Mouse (Mus musculus) regulatory T cell (primary cell): ENCODE measurements around the gene Rin3.

Source experiments
- in situ Hi-C: fragments of 300-600 bp; cut with MboI, MseI; formaldehyde crosslinking; loops from one replicate; pipeline ENCODE4 v1.15.1; 2025; ENCODE audit warnings: high pct_unique_total_duplicates

The Rin3 gene

DNA sequence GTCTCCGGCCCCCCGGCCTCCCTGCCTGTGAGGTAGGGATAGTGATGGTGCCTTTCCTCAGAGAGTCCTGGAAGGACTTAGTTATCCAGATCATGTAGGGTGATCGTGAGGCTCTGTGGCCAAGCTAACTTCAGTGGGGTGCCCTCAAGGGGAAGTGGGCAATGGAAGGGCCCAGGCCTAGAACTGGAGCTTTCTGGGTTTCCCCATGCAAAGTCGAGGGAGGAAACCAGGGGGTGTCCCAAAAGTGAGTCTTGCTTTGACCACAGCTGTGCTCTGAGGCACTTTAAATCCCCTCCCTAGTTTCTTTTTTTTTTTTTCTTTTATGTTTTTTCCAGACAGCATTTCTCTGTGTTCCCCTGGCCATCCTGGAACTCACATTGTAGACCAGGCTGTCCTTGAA, 47.3 kb downstream of the Rin3 start:
- in situ Hi-C loops: no loop called here

- in situ Hi-C loops: no loop called here
Observed at GRCm38 (mm10) chr12:102330731-102331130, 47.9 kb downstream of the Rin3 start.

GRCm38 (mm10) chr12:102333101-102333500, 50.3 kb downstream of the Rin3 start:
- in situ Hi-C loops: no loop called here

DNA sequence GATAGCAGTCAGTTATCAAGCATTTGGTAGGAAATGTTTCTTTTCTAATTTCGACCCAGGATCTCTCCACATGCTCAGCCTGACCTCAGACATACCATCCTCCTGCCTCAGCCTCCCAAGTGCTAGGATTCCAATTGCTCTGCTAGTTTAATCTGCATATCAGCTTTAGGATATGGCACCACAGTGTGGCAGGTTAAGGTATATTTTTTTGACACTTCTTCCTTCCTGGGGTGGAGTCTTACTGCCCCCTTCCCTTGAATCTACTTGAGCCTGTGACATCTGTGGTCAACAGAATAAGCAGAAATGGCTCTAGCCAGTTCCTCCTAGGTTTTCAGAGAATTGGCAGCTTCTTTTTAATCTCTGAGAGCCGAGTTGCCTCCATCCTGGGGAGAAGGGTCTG, 56.2 kb downstream of the Rin3 start:
- in situ Hi-C loops: no loop called here

DNA sequence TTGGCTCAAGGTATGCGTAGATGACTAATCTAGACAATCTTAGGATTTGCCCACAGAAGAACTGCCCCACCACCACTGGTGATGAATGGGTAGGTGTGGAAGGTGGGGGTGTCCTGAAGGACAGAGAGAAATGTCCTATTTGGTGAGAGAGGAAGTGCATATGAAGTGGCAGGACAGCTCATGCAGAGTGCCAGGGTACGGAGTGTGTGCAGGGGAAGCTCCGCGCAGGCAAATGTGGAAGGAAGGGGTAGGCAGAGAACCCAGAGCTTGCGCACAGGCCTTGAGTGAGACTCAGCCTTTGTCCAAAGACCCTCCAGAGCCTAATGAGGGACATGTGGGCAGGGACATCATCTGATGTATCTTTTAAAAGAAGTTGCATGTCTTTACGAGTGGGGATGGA, 57.6 kb downstream of the Rin3 start:
- in situ Hi-C loops: no loop called here

- in situ Hi-C loops: no loop called here
Observed at GRCm38 (mm10) chr12:102342147-102342546, 59.3 kb downstream of the Rin3 start.

GRCm38 (mm10) chr12:102342602-102343001, 59.8 kb downstream of the Rin3 start:
- in situ Hi-C loops: no loop called here

DNA sequence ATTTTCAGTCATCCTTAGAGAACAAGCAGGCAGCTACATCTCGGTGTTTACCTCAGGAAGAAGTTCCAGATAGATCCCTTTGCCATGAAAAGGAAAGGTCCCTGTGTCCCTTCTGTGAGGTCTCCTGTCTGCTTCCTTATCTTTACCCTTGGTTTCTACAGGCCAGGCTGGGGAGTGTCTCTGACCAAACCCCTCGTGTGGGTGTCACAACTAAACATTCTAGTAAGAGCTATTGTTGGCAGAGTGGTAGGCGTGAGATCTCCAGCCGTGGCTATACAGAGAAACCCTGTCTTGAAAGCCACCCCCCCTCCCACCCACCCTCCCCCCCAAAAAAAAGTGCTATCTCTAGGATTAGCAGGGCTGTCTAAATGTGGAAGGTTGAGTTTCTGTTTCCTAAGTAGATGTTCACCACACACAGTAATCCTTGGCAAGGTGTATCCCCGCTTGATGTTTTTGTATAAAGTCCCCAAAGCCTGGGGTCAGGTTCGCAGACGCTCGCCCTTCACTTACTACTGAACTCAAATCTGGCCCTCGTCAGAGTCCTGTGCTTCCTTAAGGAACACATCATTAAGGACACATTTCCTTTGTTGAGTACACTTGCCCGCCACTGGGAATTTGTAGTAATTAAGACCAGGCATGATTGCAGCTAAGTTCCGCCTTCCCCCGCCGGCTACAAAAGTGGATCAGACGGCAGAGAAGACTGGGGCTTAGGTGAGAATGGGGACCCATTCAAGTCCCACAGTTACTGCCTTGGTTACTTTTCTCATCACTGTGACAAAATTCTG, 62.4 kb downstream of the Rin3 start:
- in situ Hi-C loops: no loop called here

- in situ Hi-C loops: no loop called here
Observed at GRCm38 (mm10) chr12:102346507-102346906, 63.7 kb downstream of the Rin3 start.

DNA sequence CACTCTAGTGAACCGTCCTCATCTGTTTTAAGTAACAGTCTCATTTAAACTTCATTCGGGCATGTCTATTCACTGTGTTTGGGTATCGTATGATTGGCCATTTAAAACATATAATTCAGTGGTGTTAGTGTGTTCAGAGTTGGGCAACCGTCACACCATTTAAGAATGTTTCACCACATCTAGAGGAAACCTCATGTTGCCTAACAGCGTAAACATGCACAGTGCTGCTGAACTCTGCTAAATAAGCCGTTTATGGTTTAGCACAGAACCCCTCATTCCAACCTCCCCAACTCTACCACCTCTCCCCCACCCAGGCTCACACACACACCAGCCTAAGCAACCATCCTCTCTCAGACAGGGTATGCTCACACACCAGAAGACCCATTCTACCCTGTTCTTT, 65.6 kb downstream of the Rin3 start:
- in situ Hi-C loops: no loop called here

- in situ Hi-C loops: no loop called here
Observed at GRCm38 (mm10) chr12:102350997-102351396, 68.1 kb downstream of the Rin3 start.

- in situ Hi-C loops: no loop called here
Observed at GRCm38 (mm10) chr12:102354126-102354984, 71.5 kb downstream of the Rin3 start.

DNA sequence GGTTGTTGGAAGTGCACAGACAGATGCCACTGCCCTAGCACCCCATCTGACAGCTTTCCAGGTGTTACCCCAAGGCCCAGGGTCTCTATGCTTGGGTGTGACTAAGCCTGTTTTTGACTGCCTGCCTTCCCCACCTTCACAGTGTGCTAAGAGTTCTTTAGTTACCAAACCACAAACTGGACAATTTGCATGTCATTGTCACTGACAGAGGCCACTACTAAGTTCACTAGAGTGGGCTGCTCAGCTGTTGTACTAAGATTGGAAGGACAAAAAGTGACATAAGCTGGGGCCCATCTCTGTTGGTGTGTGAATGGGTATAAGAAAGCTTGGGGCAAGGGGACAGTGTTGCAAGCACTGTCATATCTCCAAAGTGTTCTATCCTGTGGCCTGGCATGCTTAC, 72.9 kb downstream of the Rin3 start:
- in situ Hi-C loops: no loop called here

DNA sequence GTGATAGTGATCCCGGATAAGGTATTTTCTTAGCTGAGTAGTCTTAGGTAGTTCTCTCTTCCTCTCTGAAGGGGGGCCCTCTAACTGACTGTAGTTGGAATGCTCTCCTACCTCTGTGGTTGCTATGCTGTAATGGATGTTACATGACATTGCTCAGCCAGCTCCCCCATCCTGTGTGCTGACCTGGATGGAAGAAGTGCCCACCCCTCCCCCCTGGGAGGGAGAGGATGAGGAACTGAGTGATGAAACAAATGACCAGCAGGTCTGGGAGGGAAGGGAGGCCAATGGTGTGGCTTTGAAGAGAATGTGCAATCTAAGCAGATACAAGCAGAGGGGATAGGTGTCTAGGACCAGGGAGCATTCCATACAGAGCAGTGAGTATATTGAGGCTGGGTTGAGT, 73.9 kb downstream of the Rin3 start:
- in situ Hi-C loops: no loop called here

DNA sequence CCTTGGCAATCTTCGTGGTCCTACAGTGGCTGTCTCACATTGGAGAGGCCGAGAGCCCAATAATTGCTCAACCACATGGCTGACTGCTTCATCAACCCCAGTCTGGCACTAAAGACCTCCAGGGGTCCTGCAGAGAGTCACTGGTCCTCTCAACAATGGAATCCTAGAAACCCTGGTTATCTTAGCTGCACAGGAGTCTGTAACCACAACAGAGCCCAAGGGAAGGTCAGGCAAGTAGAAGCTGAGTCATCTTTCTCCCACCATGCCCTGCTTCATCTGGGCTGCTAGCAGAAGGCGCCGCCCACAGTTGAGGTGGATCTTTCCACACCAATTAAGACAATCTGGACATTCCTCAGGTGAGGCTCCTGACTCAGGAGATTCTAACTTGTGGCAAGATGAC, 76.5 kb downstream of the Rin3 start:
- in situ Hi-C loops: no loop called here

DNA sequence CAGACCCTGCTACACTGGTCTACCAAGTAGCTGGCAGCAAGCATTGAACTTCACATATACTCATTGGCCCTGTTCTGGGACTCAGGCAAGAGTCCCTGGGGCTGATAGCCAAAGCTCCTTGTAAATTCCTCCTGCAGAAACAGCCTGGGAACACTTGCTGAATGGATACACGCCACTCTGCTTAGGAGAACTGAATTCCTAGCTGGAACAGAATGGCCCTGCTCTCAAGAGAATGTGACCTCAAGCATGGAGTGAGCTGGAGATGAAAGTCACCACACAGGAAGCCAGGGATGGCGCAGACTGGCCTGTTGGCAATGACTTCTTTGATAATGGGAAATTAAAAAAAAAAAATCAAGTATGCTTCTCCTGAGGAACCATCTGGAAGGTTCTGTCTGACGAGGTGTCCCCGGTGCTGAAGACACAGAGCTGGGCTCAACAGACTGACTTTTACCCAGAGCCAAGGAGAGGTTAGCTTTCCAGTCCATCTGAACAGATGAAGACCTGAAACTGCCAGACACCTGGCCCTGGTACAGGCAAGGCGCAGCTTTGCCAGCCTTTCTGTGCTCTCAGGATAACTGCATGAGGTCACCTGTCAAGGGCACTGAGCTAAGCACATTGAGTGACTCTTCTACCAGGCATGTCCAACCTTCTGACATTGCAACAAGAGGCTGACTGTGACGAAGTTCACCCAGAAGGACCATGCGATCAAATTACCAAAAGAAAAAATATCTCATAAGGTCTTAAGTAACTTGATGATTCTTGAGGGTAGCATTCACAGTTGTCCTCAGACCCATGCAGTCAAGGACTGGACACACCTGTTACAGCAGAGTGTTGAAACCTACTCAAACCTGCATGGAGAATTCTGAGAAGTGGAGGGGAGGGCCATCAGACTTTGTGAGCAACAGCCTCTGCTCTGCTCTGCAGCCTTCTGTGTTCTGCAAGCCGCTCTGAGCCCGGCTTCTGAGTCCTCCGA, 78.6 kb downstream of the Rin3 start:
- in situ Hi-C loops: loop anchor here (10.0 kb wide), 1 partner anchor 1277 kb away; the partner anchor contains the start of gene Ppp4r3a

DNA sequence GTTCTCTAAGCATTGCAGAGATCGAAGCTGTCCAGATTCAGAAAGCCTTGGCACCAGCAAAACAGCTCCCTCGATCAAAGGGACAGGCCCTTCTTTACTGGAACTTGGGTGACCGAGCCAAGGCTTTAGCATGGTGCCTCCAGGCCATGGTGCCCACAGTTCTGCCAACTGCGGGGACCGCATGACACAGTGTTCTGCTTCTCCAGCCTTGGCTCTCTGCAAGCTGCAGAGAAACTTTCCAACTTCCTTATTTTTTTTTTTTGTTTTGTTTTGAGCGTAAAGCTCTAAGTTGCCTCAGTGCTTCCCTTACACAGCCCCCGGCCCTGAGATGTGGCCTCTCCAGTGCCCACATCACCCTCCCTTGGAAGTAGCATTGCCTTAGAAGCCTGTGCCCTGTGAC, 82.2 kb downstream of the Rin3 start:
- in situ Hi-C loops: loop anchor here (10.0 kb wide), 1 partner anchor 1280 kb away; the partner anchor contains the start of gene Ppp4r3a

DNA sequence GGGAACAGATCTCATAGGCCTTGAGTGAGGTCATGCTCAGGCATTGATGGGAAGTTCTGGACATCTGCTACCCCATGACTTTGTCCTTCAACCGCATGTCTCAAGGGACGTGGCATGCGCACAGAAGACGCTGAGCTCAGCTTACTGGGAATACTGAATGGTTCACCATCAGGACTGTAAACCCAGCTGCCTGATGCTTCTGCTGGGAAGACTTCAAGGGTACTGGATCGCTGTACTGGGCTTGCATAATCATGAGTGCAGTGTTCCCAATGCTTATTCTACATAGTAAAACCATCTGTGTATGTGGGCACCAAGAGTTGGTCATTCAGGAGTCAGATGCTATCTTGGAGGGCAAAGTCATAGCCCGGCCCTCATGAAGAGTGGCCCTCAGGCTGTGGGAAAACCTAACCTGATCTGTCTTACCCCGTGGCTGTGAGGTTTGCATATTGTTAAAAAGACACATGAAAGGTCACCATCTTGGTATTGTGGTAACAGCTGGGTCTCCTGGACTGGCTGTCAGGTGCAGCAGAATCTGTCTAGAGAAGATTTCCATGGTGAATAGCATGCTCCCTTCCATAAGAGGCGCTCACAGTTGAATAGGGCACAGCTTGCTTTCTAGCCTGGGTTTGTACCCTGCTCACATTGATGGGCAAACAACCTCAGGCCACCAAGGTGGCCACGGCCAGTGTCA, 83.4 kb downstream of the Rin3 start:
- in situ Hi-C loops: loop anchor here (10.0 kb wide), 1 partner anchor 1281 kb away; the partner anchor contains the start of gene Ppp4r3a

DNA sequence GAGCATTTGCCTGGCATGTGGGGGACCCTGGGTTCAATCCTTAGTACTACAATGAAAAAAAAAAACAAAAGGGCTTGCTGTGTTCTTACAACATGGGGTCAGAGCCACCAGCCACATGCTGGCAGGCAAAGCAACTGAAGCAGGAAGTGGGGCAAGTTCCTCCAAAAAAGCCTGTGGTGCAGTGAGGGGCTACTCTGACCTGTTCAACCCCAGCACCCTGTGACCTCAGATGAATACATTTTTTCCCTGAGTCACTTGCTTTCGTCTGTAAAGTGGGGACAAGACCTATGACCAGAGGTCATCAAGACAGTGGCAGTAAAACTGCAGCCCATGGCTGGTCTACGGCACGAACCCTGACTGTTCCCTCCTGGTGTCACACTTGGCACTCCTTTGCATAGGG, 84.2 kb downstream of the Rin3 start:
- in situ Hi-C loops: loop anchor here (10.0 kb wide), 1 partner anchor 1282 kb away; the partner anchor contains the start of gene Ppp4r3a

GRCm38 (mm10) chr12:102368066-102368465, 85.2 kb downstream of the Rin3 start:
- in situ Hi-C loops: loop anchor here (10.0 kb wide), 1 partner anchor 1283 kb away; the partner anchor contains the start of gene Ppp4r3a

DNA sequence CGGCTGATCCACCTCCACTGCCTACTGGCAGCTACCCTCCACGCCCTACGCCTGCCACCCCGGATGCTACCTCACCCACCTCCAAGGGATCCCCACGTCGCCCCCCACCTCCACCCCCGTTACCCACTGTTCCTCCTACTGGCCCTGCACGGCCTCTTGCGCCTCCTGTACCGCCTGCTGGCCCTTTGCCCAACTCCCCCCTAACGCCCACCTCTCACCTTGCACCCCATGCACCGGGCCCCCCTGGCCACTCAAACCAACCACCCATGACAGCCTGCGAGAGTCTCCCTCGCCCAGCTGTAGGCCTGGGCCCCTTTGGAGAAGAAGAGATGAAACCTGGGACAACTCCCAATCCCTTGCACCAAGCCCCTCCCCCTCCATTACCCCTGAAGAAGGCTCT, 85.7 kb downstream of the Rin3 start:
- in situ Hi-C loops: loop anchor here (10.0 kb wide), 1 partner anchor 1284 kb away; the partner anchor contains the start of gene Ppp4r3a
